Mouse (Mus musculus) cortical plate, adult 2 months (tissue): ENCODE data around the gene Dlst. TPM values are rescaled to one million over a fixed set of nuclear protein-coding genes. Genes with fewer than 3 reads are reported as not detected.
A peak's percentile ranks its signal among the peaks of the same experiment; 100 is the strongest.
"Not testable (repeated sequence)": the region's sequence is repeated elsewhere in the genome, so short reads cannot be mapped to it uniquely, and the experiment has no call there.

Experiments
- H3K27ac ChIP-seq: fragments of 200-500 bp; 2 replicates; pipeline ENCODE4 v1.5.1; 2012; ENCODE audit warnings: low read length, control low read depth, inconsistent platforms; ENCODE audit not compliant: insufficient read depth
- H3K4me1 ChIP-seq: fragments of 200-500 bp; 2 replicates; pipeline ENCODE4 v1.6.1; 2011; ENCODE audit warnings: low read length; ENCODE audit not compliant: control insufficient read depth, insufficient read depth
- H3K4me3 ChIP-seq: fragments of 200-500 bp; 2 replicates; pipeline ENCODE4 v1.5.1; 2011; ENCODE audit warnings: mild to moderate bottlenecking, low read length, control low read depth; ENCODE audit not compliant: insufficient read depth
- CTCF ChIP-seq: fragments of 200-500 bp; IDR thresholded peaks from 2 replicates; pipeline ENCODE4 v1.5.1; 2011; ENCODE audit warnings: mild to moderate bottlenecking, control low read depth, low read length; ENCODE audit not compliant: insufficient read depth; ENCODE audit errors: extremely low read depth
- POLR2A ChIP-seq: fragments of 200-500 bp; IDR thresholded peaks from 2 replicates; pipeline ENCODE4 v1.6.1; 2011; ENCODE audit warnings: mild to moderate bottlenecking, low read length, control low read depth; ENCODE audit not compliant: insufficient read depth; ENCODE audit errors: extremely low read depth
- polyA plus RNA-seq: library from polyadenylated mRNA; depleted of rRNA; stranded (reverse); fragments of >200 nt; gene quantifications from 2 replicates; pipeline ENCODE4 v1.2.3, GENCODE M21; 2012

Gene Dlst
- polyA plus RNA-seq, 1 experiment, result 144 TPM

DNA sequence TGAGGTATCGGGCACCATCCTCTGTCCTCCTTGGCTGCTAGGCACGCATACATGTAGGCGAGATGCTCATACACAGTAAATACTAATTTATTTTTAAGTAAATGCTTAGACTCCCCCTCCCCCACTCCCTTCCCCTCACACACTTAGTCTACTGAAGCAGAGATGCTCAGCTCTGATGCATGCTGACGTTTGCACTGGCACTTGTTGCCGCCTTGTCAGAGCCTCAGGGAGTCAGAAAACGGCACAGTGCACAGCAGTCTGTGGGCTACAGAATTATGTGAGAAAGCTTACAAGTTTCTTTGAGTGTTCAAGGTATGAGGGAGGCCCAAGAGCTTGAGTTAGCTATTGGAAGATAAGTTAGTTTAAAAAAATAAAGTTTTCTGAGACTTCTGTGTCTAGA, 20.7 kb downstream of the Dlst start:
- Histone ChIP-seq H3K27ac (no peak overlapping the region), H3K4me1 (peaks cover 5% of the 10 kb centered on the region; the same call in 1 of the 2 replicates), H3K4me3 (no peak overlapping the region)
- TF ChIP-seq CTCF, result no peak
- TF ChIP-seq POLR2A, result no peak

DNA sequence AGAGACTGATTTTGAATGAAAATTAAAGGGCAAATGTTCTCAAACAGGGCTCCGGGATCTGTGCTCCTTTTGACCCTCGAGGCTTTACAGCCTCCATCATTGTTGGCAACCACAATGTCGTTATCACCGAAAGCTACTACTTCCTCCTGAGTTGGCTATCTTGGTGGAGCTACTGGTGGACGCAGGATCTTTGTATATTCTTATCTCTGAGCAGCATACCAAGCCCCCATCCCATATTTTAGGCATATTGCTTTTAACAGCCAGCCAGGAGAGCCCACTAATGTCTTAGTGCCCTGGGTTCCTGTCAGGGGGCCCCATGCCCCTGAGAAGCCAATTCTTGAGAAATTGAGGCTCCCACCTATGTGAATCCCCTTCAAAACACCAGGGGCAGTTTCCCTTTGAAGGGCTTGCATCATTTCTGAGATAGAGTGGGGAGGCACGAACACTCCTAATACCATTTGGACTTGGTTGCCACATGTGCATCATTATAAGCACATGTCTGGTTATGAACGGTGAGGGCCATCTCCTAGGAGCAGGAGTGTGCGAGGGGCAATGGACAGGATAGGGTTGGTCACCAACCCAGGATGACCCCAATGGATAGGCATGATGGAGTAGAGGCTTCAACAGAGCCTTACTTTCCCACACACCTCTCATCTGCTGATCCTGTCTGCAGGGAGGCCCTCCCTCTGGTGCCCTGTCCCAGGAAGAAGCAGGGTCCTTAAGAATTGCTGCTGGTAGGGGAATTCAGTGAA, 23.6 kb downstream of the Dlst start:
- H3K4me3 ChIP-seq, result no peak overlapping the region
- no peak overlapping the region for H3K27ac ChIP-seq
- peaks cover 5% of the 10 kb centered on the region; the same call in 1 of the 2 replicates for H3K4me1 ChIP-seq
- TF ChIP-seq CTCF (no peak), POLR2A (0 out of 2 replicates have a peak, but pooled peaks have one; percentile 22)

DNA sequence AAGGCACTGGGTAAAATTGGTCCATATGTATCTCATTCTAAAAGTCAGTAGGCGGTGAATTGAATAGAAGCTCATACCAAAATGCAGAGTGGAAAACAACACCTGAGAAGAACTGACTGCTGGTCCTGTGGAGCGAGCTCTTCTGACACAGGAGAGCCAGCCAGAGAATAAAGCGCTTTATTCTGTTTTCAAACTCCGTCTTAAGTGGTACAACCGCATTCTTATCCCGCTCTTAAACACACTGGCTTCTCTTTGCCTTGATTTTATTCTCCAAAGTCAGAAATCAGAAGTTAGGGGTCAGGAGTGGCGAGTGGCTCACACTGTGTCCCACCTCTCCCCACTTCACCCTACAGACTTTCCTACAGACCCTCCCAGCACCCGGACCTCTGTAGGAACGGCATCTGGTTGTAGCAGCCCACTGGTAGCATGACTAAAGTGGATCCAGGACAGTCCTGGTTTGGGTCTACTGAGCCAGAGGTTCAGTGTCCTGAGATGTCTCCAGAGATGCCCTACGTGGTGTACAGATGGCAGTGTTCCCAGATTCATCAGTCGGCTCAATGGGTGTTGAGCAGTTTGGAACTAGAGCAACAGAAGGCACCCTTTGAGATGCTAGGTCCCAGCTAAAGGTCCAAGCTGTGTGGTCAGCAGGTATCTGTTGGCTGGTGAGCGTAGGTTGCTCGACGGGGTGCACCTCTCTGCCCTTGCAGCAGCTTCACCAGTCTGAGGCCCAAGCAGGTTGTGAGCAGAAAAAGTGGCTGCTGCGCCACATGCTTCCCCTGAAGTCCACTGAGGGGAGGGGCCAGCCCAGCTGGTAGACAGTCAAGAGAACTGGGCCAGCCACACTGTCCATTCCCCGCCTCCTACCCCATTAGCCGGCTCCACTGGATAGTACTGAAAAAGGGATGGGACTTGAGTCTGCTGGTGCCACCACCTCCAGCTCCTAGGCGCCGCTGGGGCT, 25.2 kb downstream of the Dlst start:
- Histone ChIP-seq H3K4me1 (peaks cover 5% of the 10 kb centered on the region; the same call in 1 of the 2 replicates), H3K4me3 (no peak overlapping the region), H3K27ac (peak overlapping the region; percentile 33)
- TF ChIP-seq POLR2A, result 0 out of 2 replicates have a peak, but pooled peaks have one; percentile 24
- no peak for TF ChIP-seq CTCF

DNA sequence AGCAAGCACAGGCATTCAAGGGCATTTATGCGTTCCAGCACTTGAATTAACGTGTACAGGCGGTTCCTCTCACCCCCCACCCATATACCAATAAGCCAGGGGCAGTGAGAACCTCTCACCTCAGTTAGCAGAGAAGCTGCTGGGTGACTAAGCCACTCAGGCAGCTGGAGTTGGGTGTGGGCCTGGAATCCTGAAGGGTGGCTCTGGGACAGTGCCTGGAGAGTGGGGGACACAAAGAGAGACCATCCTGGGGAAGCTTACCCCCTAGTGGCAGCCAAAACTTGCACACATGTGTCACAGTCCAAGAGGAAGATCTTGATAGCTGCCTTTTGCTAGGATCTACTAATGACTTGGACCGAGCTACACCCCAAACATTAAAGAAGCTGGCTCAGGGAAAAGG, 26.0 kb downstream of the Dlst start:
- Histone ChIP-seq H3K27ac (no peak overlapping the region), H3K4me1 (peaks cover 5% of the 10 kb centered on the region; the same call in 1 of the 2 replicates), H3K4me3 (no peak overlapping the region)
- no peak for TF ChIP-seq POLR2A
- no peak for TF ChIP-seq CTCF

DNA sequence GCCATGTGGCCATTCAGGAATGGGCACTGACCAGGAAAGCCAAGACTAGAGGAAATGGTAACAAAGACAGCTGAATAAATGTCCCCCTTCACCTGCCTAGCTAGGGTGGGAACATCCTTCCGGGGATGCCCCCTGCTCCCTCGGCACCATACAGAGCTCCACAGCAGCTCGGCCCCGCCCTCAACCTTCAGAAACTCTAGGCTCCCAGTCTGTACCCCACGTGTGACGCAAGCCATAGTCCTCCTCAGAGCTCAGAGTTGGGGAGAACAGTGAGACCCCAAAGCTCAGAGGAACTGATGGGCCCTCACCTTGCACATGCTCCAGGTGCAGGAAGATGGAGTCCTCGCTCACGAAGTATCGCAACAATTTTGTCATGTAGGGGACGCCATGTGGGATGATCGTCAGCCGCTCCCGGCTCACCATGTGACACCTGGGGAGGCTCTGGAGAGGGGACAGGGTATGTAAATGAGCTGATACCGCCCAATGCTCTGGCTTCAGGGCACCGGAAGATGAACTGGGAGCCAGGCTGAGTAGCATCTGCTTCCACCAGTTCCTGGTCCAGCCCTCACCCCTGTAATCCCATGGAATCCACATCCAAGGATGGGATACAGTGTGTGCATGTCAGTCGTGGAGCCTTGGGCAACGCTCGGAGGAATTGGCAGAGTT, 29.5 kb downstream of the Dlst start:
- H3K4me3 ChIP-seq, result no peak overlapping the region
- no peak for TF ChIP-seq CTCF
- TF ChIP-seq POLR2A, result no peak
- H3K27ac ChIP-seq, result no peak overlapping the region
- H3K4me1 ChIP-seq, result peaks cover 3% of the 10 kb centered on the region; the same call in 1 of the 2 replicates

DNA sequence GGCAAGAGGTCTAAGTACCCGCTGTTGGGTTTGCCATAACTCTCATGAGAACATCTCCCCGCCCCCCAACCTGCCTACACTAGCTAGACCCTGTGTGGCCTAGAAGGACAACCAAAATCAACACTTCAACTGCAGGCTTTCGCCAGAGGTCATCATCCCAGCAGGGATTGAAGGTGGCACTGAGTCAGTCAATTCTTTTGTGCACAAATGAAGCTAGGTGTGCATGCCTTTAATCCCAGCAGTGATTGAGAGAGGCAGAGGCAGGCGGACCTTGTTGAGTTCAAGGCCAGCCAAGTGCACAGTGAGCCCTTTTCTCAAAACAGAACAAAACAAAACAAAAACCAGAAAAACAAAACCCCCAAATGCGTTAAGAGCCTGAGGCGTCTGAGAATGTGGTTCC, 30.5 kb downstream of the Dlst start:
- Histone ChIP-seq H3K27ac (no peak overlapping the region), H3K4me1 (no peaks in the 10 kb centered on the region), H3K4me3 (no peak overlapping the region)
- TF ChIP-seq CTCF (no peak), POLR2A (no peak)

DNA sequence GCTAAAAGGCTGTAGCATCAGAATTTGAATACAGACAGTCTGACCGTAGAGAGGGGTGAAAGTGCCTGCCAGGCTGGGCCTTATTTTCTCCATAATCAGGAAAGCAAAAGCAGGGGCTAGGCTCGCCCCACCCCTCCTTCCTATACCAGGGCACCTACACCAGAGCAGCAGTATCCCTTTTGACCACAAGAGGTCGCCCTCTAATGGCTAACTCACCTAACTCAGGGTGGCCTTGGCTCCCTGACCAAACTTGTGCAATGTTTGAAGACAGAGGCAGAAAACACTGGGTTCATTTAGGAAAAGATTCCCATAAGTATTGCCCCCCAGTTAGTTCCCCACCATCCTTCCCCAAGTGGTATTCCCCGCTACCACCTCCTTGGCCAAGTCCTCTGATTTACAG, 32.2 kb downstream of the Dlst start:
- TF ChIP-seq CTCF (peak; percentile 92), POLR2A (no peak)
- no peak overlapping the region for H3K27ac ChIP-seq
- H3K4me1 ChIP-seq, result no peaks in the 10 kb centered on the region
- H3K4me3 ChIP-seq, result no peak overlapping the region

DNA sequence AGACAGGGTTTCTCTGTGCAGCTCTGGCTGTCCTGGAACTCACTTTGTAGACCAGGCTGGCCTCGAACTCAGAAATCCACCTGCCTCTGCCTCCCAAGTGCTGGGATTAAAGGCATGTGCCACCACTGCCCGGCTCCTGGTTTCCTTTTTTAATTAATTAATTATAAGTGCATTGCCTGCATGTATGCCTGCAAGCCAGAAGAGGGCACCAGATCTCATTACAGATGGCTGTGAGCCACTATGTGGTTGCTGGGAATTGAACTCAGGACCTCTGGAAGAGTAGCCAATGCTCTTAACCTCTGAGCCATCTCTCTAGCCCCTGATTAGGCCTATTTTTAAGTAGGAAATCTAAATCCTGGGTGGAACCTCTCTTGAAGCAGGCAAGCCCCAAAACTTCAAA, 33.6 kb downstream of the Dlst start:
- not testable (repeated sequence) for H3K4me1 ChIP-seq, H3K27ac ChIP-seq, H3K4me3 ChIP-seq
- peak; percentile 19; the same call in 1 of the 2 replicates for TF ChIP-seq CTCF

DNA sequence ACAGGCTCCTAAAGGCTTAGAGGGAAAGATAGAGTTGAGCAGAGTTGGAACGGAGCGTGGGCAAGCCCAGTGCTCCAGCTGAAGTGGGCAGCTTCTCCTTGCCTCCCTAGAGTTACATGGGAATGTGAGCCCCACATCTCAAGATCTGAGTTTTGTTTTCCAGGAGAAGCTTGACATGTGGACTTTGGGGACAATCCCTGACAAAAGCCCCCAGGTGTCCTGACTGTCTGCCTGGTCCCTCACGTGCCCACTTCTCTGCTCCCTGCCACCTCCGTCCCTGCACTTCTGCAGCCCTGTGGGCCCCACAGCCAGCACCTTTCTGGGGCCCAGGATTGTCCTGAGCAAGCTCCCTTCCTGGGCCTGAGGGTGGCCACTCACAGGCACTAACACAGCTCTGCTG, 34.2 kb downstream of the Dlst start:
- Histone ChIP-seq H3K27ac (no peak overlapping the region), H3K4me1 (peaks cover 4% of the 10 kb centered on the region), H3K4me3 (no peak overlapping the region)
- no peak for TF ChIP-seq CTCF
- no peak for TF ChIP-seq POLR2A
